Mouse (Mus musculus) gastrocnemius, adult 8-10 months (tissue): Measurements from ENCODE around the gene Cep89. TPM values are rescaled to one million over a fixed set of nuclear protein-coding genes. Genes with fewer than 3 reads are reported as not detected.

Experiments
- DNase-seq, 2 experiments: peaks; one replicate each; pipeline ENCODE4 v3.0.0; 2022; ENCODE audit warnings: low spot score in 2 of 2
- total RNA-seq, 4 experiments: library from RNA; stranded (reverse); gene quantifications; 2 replicates each; pipeline ENCODE4 v1.2.4; 2022

Gene Cep89
- total RNA-seq, 4 experiments from 2014 or later, result 4.6 to 7.4 (median 5.4) TPM

- no peak for DNase-seq
These were observed 14.0 kb upstream of the Cep89 start for GRCm38 (mm10) chr7:35382706-35383353.

DNA sequence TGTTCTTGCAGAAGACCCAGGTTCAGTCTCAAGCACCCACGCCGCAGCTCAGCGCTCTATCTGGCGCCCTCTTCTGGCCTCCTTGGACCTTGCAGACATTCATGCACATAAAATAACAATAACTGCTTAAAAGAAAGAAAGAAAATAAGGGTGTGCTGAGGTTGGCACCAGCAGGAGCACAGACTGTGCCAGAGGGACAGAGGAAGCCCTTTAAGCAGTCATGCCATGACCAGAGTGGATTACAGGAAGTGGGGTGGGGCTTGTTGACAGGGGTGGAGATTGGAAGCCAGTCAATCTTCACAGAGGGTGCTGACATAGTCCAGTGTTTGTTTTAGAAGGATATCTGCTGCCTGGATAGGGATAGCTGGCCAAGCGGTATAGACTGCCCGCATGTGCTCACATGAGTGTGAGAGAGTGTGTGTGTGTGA lies 10.3 kb upstream of the Cep89 start:
- DNase-seq, result no peak

GRCm38 (mm10) chr7:35388694-35389093 lies 8.1 kb upstream of the Cep89 start:
- no peak for DNase-seq

DNA sequence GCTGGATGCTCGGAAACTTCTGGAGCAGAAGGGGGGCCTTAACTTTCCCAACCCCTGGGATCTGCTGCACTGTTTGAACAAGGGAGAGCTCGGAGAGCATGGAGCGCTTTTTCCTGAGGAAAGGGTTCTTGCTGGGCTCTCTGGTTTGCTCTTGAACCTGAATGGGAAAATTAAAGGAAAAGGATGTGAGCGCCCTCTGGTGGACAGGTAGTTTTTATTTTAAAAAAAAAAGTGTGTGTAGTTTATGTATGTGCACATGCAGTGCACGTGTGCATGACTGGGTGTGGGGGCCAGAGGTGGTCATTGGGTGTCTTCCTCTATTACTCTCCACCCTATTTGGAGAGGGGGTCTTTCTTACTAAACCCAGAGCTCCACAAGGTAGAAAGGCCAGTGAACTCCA lies 3.9 kb upstream of the Cep89 start:
- DNase-seq, result no peak

- DNase-seq, result no peak
These were observed 940 bp upstream of the Cep89 start for GRCm38 (mm10) chr7:35395734-35396456.

- no peak for DNase-seq
These were observed 4.3 kb downstream of the Cep89 start for GRCm38 (mm10) chr7:35401169-35401568.

GRCm38 (mm10) chr7:35415226-35415625 lies 18.4 kb downstream of the Cep89 start:
- no peak for DNase-seq

DNA sequence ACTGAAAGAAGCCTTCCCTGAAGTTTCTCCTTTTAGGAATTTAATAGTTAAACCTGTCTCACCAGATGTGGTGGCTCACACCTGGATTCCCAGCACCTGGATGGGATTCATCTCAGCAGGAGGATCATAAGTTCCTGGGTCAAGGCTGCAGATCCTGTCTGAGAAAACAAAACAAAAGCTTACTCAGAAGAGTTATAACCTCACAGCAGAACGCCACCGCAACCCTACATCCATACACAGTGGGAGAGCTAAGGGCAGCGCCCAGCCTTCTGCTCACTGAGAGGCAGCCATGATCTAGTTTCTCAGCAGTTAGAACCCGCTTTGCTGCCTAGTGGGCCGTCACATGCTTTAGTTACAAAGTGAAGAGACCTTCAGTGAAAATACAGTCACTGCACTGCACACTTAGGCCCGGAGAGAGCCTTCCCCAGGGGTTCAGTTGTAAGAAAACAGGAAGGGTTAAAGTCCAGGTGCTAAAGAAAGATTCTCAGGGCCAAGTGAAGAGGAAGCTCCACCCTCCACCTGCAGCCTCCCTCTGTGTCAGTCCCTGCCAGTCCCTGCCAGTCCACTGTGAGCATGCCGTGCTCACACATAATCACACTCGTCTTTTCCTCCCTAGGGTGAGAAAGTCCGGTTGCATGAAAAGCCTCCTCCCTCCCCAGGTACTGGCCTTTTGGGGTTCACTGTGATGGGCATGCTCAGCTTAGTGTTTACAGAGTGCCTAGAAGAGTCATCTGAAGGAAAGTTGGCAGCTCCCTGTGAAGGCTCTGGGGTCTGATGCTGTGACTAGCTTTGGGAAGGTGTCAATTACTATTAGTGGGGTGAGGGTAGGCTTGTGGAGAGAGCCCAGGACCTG lies 19.2 kb downstream of the Cep89 start:
- DNase-seq, result no peak

GRCm38 (mm10) chr7:35416654-35416948 lies 19.8 kb downstream of the Cep89 start:
- DNase-seq, result no peak

DNA sequence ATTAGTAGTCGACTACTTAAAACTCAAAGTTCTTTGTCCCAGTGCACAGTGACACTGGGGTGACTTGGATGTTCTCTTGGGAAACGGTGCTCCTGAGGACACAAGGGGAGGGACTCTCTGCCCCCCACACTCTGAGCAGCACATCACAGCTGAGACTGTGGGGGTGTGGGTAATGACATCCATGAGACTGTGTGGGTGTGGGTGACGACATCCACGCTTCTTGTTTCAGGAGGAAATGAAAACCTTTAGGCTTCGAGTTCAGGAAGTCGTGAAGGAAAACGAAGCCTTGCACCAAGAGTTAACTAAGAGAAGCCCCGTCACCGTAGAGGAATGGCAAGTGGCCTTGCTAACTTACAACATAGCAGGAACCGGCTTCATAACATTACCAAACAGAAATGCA lies 26.2 kb downstream of the Cep89 start:
- DNase-seq, result no peak

GRCm38 (mm10) chr7:35428146-35428545 lies 31.3 kb downstream of the Cep89 start:
- no peak for DNase-seq

GRCm38 (mm10) chr7:35435266-35435665 lies 38.4 kb downstream of the Cep89 start:
- DNase-seq, result no peak

GRCm38 (mm10) chr7:35447501-35447900 lies 50.7 kb downstream of the Cep89 start:
- no peak for DNase-seq

- DNase-seq, result no peak
These were observed 51.4 kb downstream of the Cep89 start, which contains the start of gene Slc7a9 for GRCm38 (mm10) chr7:35447996-35448846. Slc7a9 (plus strand) TSS chr7:35448796.

- DNase-seq, result no peak
These were observed 52.0 kb downstream of the Cep89 start for GRCm38 (mm10) chr7:35448867-35449266.

GRCm38 (mm10) chr7:35456091-35456814 lies 59.4 kb downstream of the Cep89 start:
- no peak for DNase-seq

DNA sequence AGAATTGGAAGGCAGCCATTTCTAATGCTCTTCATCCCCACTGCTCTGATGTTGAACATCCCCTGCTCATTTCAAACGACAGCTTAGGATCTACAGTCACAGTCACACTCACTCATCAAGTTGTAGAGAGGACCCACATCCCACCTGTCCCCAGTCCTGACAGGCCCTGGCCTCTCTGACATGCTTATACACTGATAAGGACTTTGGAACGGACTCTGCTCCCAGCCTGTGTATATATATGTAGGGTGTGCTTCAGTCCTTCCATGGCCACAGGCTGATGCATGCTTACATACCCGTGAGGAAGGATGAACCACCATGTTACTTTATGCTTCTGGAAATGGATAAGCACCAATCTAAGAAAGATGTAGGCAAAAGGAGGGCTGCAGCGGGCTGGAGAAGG lies 64.1 kb downstream of the Cep89 start:
- DNase-seq, result no peak

DNA sequence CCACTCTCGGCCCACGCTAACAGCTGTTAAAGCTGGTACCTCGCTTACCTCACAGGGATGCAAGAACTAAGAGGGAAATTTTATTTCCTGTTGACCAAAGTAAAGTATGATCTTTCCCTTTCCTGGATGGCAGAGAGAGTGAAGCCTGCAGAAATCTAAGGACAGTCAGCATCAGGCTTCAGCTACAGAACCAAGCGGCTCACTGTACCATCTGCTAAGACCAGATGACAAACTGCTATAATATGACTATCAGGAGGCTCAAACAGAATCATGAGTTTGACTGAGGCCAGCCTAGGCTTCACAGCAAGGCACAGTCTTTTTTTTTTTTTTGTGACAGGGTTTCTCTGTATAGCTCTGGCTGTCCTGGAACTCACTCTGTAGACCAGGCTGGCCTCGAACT lies 68.2 kb downstream of the Cep89 start:
- no peak for DNase-seq

GRCm38 (mm10) chr7:35467856-35468255 lies 71.0 kb downstream of the Cep89 start:
- no peak for DNase-seq

- no peak for DNase-seq
These were observed 74.0 kb downstream of the Cep89 start for GRCm38 (mm10) chr7:35470794-35471193.

DNA sequence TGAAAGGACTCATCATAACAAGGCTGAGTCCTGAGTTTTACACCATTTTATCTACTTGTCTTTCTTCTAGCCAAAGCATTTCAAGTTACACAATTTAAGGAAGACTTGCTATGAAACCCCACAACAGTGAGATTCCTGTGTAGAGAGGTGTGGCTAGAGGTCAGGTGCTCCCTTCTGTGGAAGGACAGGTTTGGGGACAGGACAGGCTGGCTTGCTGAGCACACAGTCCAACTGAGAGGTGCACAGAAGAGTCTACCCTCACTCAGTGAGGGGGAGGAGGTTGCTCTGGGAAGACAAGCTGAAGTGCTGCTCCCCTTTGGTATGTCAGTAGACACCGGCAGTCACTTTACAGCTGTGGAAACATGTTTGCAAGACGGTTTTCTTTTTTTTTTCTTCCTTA lies 79.6 kb downstream of the Cep89 start:
- no peak for DNase-seq
